Mouse (Mus musculus) liver, adult 2 months (tissue): ENCODE data around the gene Slc7a8.

Source experiments
- CTCF ChIP-seq: fragments of 200-500 bp; IDR thresholded peaks from 2 replicates; pipeline ENCODE4 v1.5.1; 2011; ENCODE audit warnings: low read depth, low read length, control low read depth
- POLR2A ChIP-seq: fragments of 200-500 bp; IDR thresholded peaks from 2 replicates; pipeline ENCODE4 v1.6.1; 2011; ENCODE audit warnings: low read length, control low read depth; ENCODE audit not compliant: insufficient read depth; ENCODE audit errors: extremely low read depth

- no peak for TF ChIP-seq CTCF
- TF ChIP-seq POLR2A: no peak
Observed at GRCm38 (mm10) chr14:54695042-54695441, 86.7 kb downstream of the Slc7a8 start.
